Mouse (Mus musculus) frontal cortex, postnatal 25 days (tissue): ENCODE measurements at regions not wholly inside any gene's neighbourhood (a gene's known extent, or its start where the extent isn't known, plus 50 kb on each side); places are given as distances from the start of the nearest gene placed in this dataset.
"Not testable (repeated sequence)": the region's sequence is repeated elsewhere in the genome, so short reads cannot be mapped to it uniquely, and the experiment has no call there.

Experiments
- DNase-seq, 2 experiments: peaks; one replicate each; pipeline ENCODE4 v3.0.0; 2022; ENCODE audit warnings: low spot score in 2 of 2

- not testable (repeated sequence) for DNase-seq
Measured at GRCm38 (mm10) chr12:92886394-92887075, 1037.6 kb upstream of the Sel1l start.

- DNase-seq = not testable (repeated sequence)
Measured at GRCm38 (mm10) chr12:92884014-92884413, 1035.1 kb upstream of the Sel1l start.

GRCm38 (mm10) chr12:92883091-92883490, 1034.1 kb upstream of the Sel1l start:
- not testable (repeated sequence) for DNase-seq

GRCm38 (mm10) chr12:92882540-92882939, 1033.6 kb upstream of the Sel1l start:
- not testable (repeated sequence) for DNase-seq

- no peak for DNase-seq
Measured at GRCm38 (mm10) chr12:92873602-92874001, 1024.6 kb upstream of the Sel1l start.

GRCm38 (mm10) chr12:92869336-92869735, 1020.4 kb upstream of the Sel1l start:
- DNase-seq = no peak

GRCm38 (mm10) chr12:92823090-92823786, 974.3 kb upstream of the Sel1l start:
- DNase-seq = no peak

- no peak for DNase-seq
Measured at GRCm38 (mm10) chr12:92818610-92819009, 969.7 kb upstream of the Sel1l start.

- no peak for DNase-seq
Measured at GRCm38 (mm10) chr12:92801121-92801520, 952.2 kb upstream of the Sel1l start.

GRCm38 (mm10) chr12:92783362-92783761, 934.4 kb upstream of the Sel1l start:
- DNase-seq = no peak

- DNase-seq = no peak
Measured at GRCm38 (mm10) chr12:92779695-92780292, 930.8 kb upstream of the Sel1l start.

- no peak for DNase-seq
Measured at GRCm38 (mm10) chr12:92775668-92776067, 926.7 kb upstream of the Sel1l start.

GRCm38 (mm10) chr12:92748576-92748975, 899.6 kb upstream of the Sel1l start:
- no peak for DNase-seq

- no peak for DNase-seq
Measured at GRCm38 (mm10) chr12:92740818-92741217, 891.9 kb upstream of the Sel1l start.

GRCm38 (mm10) chr12:92739196-92739595, 890.2 kb upstream of the Sel1l start:
- no peak for DNase-seq

GRCm38 (mm10) chr12:92737623-92738370, 888.8 kb upstream of the Sel1l start:
- DNase-seq = no peak

GRCm38 (mm10) chr12:92723022-92723421, 874.1 kb upstream of the Sel1l start:
- no peak for DNase-seq

- DNase-seq = no peak
Measured at GRCm38 (mm10) chr12:92713415-92713814, 864.5 kb upstream of the Sel1l start.

- DNase-seq = no peak
Measured at GRCm38 (mm10) chr12:92708466-92708865, 859.5 kb upstream of the Sel1l start.

- DNase-seq = no peak
Measured at GRCm38 (mm10) chr12:92703731-92704130, 854.8 kb upstream of the Sel1l start.

GRCm38 (mm10) chr12:92692956-92693355, 844.0 kb upstream of the Sel1l start:
- no peak for DNase-seq

GRCm38 (mm10) chr12:92672396-92672795, 823.4 kb upstream of the Sel1l start:
- DNase-seq = no peak
